Mouse (Mus musculus) heart, embryonic 11.5 days (tissue): ENCODE data around the gene Zmiz1. TPM values are rescaled to one million over a fixed set of nuclear protein-coding genes. Genes with fewer than 3 reads are reported as not detected.

Source experiments
- ATAC-seq: fragments of 200-750 bp; cut with Nextera tagmentation; replicated peaks from 2 replicates; pipeline ENCODE4 v1.8.0; 2017; ENCODE audit warnings: moderate library complexity; ENCODE audit not compliant: insufficient number of reproducible peaks, low FRiP score, low TSS enrichment
- H3K27ac ChIP-seq: fragments of 300-500 bp; sonication (generic); 2 replicates; pipeline ENCODE4 v1.5.1; 2014; ENCODE audit warnings: mild to moderate bottlenecking, low read depth, low read length
- H3K27me3 ChIP-seq: fragments of 300-500 bp; sonication (generic); 2 replicates; pipeline ENCODE4 v1.6.1; 2014; ENCODE audit warnings: mild to moderate bottlenecking, low read length, mixed read lengths; ENCODE audit not compliant: control insufficient read depth, insufficient read depth
- H3K36me3 ChIP-seq: fragments of 300-500 bp; sonication (generic); 2 replicates; pipeline ENCODE4 v1.6.1; 2014; ENCODE audit warnings: mild to moderate bottlenecking, low read length, moderate library complexity, mixed read lengths; ENCODE audit not compliant: control insufficient read depth, insufficient read depth
- H3K4me1 ChIP-seq: fragments of 300-500 bp; sonication (generic); 2 replicates; pipeline ENCODE4 v1.6.1; 2014; ENCODE audit warnings: low read length; ENCODE audit not compliant: control insufficient read depth, insufficient read depth
- H3K4me2 ChIP-seq: fragments of 300-500 bp; sonication (generic); 2 replicates; pipeline ENCODE4 v1.6.1; 2014; ENCODE audit warnings: mild to moderate bottlenecking, moderate library complexity
- H3K4me3 ChIP-seq: fragments of 300-500 bp; sonication (generic); 2 replicates; pipeline ENCODE4 v1.5.1; 2014; ENCODE audit warnings: low read depth, low read length
- H3K9ac ChIP-seq: fragments of 300-500 bp; sonication (generic); 2 replicates; pipeline ENCODE4 v1.6.1; 2014; ENCODE audit warnings: mild to moderate bottlenecking, low read depth, low read length, moderate library complexity
- H3K9me3 ChIP-seq: fragments of 300-500 bp; sonication (generic); replicated peaks from 2 replicates; pipeline ENCODE4 v1.6.1; 2016; ENCODE audit warnings: low read length; ENCODE audit not compliant: control insufficient read depth
- WGBS: fragments of 180-500 bp; shearing (Covaris S2); extraction: QIAGEN DNeasy Blood & Tissue Kit; methylation state at CpG from one replicate; pipeline ENCODE4 v1.1.7; 2014; ENCODE audit not compliant: insufficient replicate concordance; 5-methylcytosine and 5-hydroxymethylcytosine counted together
- polyA plus RNA-seq: library from polyadenylated mRNA; unstranded; fragments of >200 nt; fragmentation: Nextera tagmentation; extraction: Ambion mirVana; gene quantifications from 2 replicates; pipeline ENCODE4 v1.2.1, GENCODE M21; 2014

Gene Zmiz1
- 34.9 and 36.2 TPM in 2 replicates for polyA plus RNA-seq

- H3K27ac ChIP-seq = peak within 1 kb of the TSS; percentile 97
- peak within 1 kb of the TSS; percentile 97 for H3K4me2 ChIP-seq
- peak within 1 kb of the TSS; percentile 99 for H3K9ac ChIP-seq
- no peaks in the 10 kb centered on the region for H3K9me3 ChIP-seq
- WGBS = under 1% methylated on average over 39 of the region's 42 CpGs
- peaks cover 54% of the 10 kb centered on the region for H3K4me1 ChIP-seq
- H3K36me3 ChIP-seq = no peaks in the 10 kb centered on the region
- H3K27me3 ChIP-seq = no peaks in the 10 kb centered on the region
- ATAC-seq = peak; percentile 45
- H3K4me3 ChIP-seq = peak within 1 kb of the TSS; percentile 98
Observed at GRCm38 (mm10) chr14:25459016-25459393, at the start of gene Zmiz1. TSS of gene Zmiz1 (plus strand) at chr14:25459185.

- no peak for ATAC-seq
- Histone ChIP-seq H3K36me3 (no peaks in the 10 kb centered on the region), H3K4me3 (no peak overlapping the region), H3K4me2 (no peak overlapping the region), H3K4me1 (peaks cover 8% of the 10 kb centered on the region), H3K9me3 (no peaks in the 10 kb centered on the region), H3K27ac (no peak overlapping the region), H3K9ac (no peak overlapping the region), H3K27me3 (no peaks in the 10 kb centered on the region)
- 81% methylated on average over 9 of the region's 9 CpGs for WGBS
Observed at GRCm38 (mm10) chr14:25411848-25412527, 47.0 kb upstream of the Zmiz1 start.

DNA sequence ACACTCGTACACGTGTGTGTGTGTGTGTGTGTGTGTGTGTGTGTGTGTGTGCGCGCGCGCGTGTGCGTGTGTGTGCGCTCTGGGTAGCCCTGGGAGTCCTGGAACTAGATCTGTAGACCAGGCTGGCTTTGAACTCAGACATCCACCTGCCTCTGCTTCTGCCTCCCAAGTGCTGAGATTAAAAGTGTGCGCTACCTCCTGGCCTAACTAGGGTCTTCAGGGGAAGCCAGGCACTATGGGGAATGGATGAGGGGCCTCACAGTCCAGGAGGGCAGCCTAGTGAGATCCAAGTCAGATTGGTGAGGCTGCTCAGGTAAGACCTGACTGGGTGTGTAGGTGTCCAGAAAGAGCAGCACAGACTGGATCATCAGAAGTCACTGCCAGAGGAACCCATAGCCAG, 46.2 kb upstream of the Zmiz1 start:
- ATAC-seq = no peak

GRCm38 (mm10) chr14:25413510-25413909, 45.5 kb upstream of the Zmiz1 start:
- no peak overlapping the region for H3K9ac ChIP-seq
- WGBS = 48% methylated on average over 3 of the region's 3 CpGs
- no peak overlapping the region for H3K27ac ChIP-seq
- H3K9me3 ChIP-seq = no peaks in the 10 kb centered on the region
- no peaks in the 10 kb centered on the region for H3K36me3 ChIP-seq
- H3K4me3 ChIP-seq = no peak overlapping the region
- no peak overlapping the region for H3K4me2 ChIP-seq
- H3K27me3 ChIP-seq = no peaks in the 10 kb centered on the region
- peaks cover 14% of the 10 kb centered on the region for H3K4me1 ChIP-seq
- no peak for ATAC-seq

More for the DNA sequence above, 46.2 kb upstream of the Zmiz1 start:
- no peaks in the 10 kb centered on the region for H3K36me3 ChIP-seq
- no peaks in the 10 kb centered on the region for H3K27me3 ChIP-seq
- no peak overlapping the region for H3K4me3 ChIP-seq
- 91% methylated on average over 10 of the region's 10 CpGs for WGBS
- no peak overlapping the region for H3K9ac ChIP-seq
- no peaks in the 10 kb centered on the region for H3K9me3 ChIP-seq
- no peak overlapping the region for H3K27ac ChIP-seq
- H3K4me1 ChIP-seq = peaks cover 14% of the 10 kb centered on the region
- no peak overlapping the region for H3K4me2 ChIP-seq

DNA sequence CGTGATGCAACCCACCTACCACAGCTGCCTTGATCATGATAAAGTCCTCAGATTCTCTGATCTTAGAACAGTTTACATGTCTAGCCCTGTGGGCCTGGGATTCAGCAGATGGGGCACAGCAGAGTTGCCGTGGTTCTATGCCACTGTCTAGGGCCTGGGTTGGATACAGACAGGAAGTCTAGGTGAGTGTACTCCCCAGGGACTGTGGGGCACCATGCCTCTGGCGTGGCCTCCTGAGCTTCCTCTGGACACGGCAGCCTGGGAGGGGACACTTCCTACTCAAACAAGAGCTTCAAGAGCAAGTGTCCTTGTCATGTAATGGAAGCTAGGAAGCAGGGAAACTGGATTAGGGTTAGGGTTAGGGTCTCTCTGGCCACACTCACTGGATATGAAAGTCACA, 44.9 kb upstream of the Zmiz1 start:
- Histone ChIP-seq H3K36me3 (no peaks in the 10 kb centered on the region), H3K4me1 (peaks cover 15% of the 10 kb centered on the region), H3K4me2 (no peak overlapping the region), H3K4me3 (no peak overlapping the region), H3K27ac (no peak overlapping the region), H3K9me3 (no peaks in the 10 kb centered on the region), H3K9ac (no peak overlapping the region), H3K27me3 (no peaks in the 10 kb centered on the region)
- 61% methylated on average over 4 of the region's 4 CpGs for WGBS
- no peak for ATAC-seq

GRCm38 (mm10) chr14:25420001-25420690, 38.8 kb upstream of the Zmiz1 start:
- no peaks in the 10 kb centered on the region for H3K36me3 ChIP-seq
- H3K27me3 ChIP-seq = no peaks in the 10 kb centered on the region
- H3K4me1 ChIP-seq = peaks cover 45% of the 10 kb centered on the region
- H3K4me3 ChIP-seq = no peak overlapping the region
- 60% methylated on average over 7 of the region's 7 CpGs for WGBS
- ATAC-seq = no peak
- no peak overlapping the region for H3K4me2 ChIP-seq
- no peaks in the 10 kb centered on the region for H3K9me3 ChIP-seq
- 0 out of 2 replicates have a peak overlapping the region, but pooled peaks have one; percentile 12 for H3K27ac ChIP-seq
- no peak overlapping the region for H3K9ac ChIP-seq

GRCm38 (mm10) chr14:25420987-25421386, 38.0 kb upstream of the Zmiz1 start:
- no peaks in the 10 kb centered on the region for H3K36me3 ChIP-seq
- no peak for ATAC-seq
- H3K4me2 ChIP-seq = no peak overlapping the region
- no peaks in the 10 kb centered on the region for H3K9me3 ChIP-seq
- no peaks in the 10 kb centered on the region for H3K27me3 ChIP-seq
- peaks cover 45% of the 10 kb centered on the region for H3K4me1 ChIP-seq
- no peak overlapping the region for H3K9ac ChIP-seq
- no peak overlapping the region for H3K4me3 ChIP-seq
- 92% methylated on average over 1 of the region's 1 CpGs for whole genome bisulfite sequencing
- H3K27ac ChIP-seq = peak overlapping the region; percentile 12; the same call in 1 of the 2 replicates

DNA sequence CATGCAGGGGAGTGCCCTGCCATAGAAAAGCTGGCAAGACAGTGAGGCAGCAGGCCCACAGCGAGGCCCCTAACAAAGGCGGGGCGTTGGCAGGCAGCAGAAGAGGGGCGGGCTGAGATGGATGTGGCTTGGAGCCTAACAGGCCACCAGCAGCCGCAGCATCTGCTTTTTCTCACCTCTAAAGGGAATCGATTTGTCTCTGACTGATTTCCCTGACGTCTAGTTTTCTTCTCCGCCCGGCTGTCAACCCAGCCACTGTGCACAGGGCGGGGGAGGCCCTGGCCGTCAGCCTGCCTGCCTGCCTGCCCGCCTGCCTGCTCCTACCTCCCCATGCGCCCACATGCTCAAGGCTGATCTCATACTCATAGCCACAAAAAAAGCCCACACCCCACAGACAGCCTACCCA, 37.4 kb upstream of the Zmiz1 start:
- Histone ChIP-seq H3K9ac (peak overlapping the region; percentile 50), H3K27ac (peak overlapping the region; percentile 12; the same call in 1 of the 2 replicates)
- peak; percentile 59; the same call in 1 of the 2 replicates for ATAC-seq

More for the DNA sequence above, 37.4 kb upstream of the Zmiz1 start:
- peaks cover 45% of the 10 kb centered on the region for H3K4me1 ChIP-seq
- no peaks in the 10 kb centered on the region for H3K9me3 ChIP-seq
- no peak overlapping the region for H3K4me2 ChIP-seq
- H3K4me3 ChIP-seq = no peak overlapping the region
- H3K27me3 ChIP-seq = no peaks in the 10 kb centered on the region
- whole genome bisulfite sequencing = 17% methylated on average over 13 of the region's 13 CpGs
- no peaks in the 10 kb centered on the region for H3K36me3 ChIP-seq
